Mouse (Mus musculus) limb, embryonic 10.5 days (tissue): ENCODE data around the gene Epb41l4b. TPM values are rescaled to one million over a fixed set of nuclear protein-coding genes. Genes with fewer than 3 reads are reported as not detected.

Experiments used
- DNase-seq: peaks from one replicate; pipeline ENCODE4 v3.0.0-alpha.2; 2017; ENCODE audit warnings: low spot score
- H3K27ac ChIP-seq: fragments of 300-500 bp; sonication (generic); 2 replicates; pipeline ENCODE4 v1.5.1; 2016; ENCODE audit warnings: mild to moderate bottlenecking
- H3K27me3 ChIP-seq: fragments of 300-500 bp; sonication (generic); 2 replicates; pipeline ENCODE4 v1.6.1; 2016; ENCODE audit warnings: low read depth, mild to moderate bottlenecking; ENCODE audit not compliant: poor library complexity, severe bottlenecking
- H3K36me3 ChIP-seq: fragments of 300-500 bp; sonication (generic); 2 replicates; pipeline ENCODE4 v1.6.1; 2016; ENCODE audit warnings: mild to moderate bottlenecking, moderate library complexity
- H3K4me1 ChIP-seq: fragments of 300-500 bp; sonication (generic); 2 replicates; pipeline ENCODE4 v1.6.1; 2016
- H3K4me3 ChIP-seq: fragments of 300-500 bp; sonication (generic); 2 replicates; pipeline ENCODE4 v1.5.1; 2016; ENCODE audit warnings: mild to moderate bottlenecking, moderate library complexity
- H3K9me3 ChIP-seq: fragments of 300-500 bp; sonication (generic); replicated peaks from 2 replicates; pipeline ENCODE4 v1.6.1; 2016; ENCODE audit warnings: mild to moderate bottlenecking
- WGBS: fragments of 180-500 bp; shearing (Covaris S2); methylation state at CpG from one replicate; pipeline ENCODE4 v1.1.7; 2016; 5-methylcytosine and 5-hydroxymethylcytosine counted together
- polyA plus RNA-seq: library from polyadenylated mRNA; unstranded; fragments of >200 nt; fragmentation: Nextera tagmentation; extraction: Ambion mirVana; gene quantifications from 2 replicates; pipeline ENCODE4 v1.2.1, GENCODE M21; 2016

The Epb41l4b gene
- polyA plus RNA-seq, 1 experiment from 2014 or later: 1.6 TPM

- Histone ChIP-seq H3K4me3 (no peak overlapping the region), H3K4me1 (peaks cover 24% of the 10 kb centered on the region), H3K36me3 (no peaks in the 10 kb centered on the region), H3K27me3 (peaks cover 15% of the 10 kb centered on the region), H3K27ac (no peak overlapping the region), H3K9me3 (no peaks in the 10 kb centered on the region)
- DNase-seq: no peak
- WGBS: 73% methylated on average over 7 of the region's 7 CpGs
Measured at GRCm38 (mm10) chr4:57037554-57037953, 105.7 kb downstream of the Epb41l4b start.

DNA sequence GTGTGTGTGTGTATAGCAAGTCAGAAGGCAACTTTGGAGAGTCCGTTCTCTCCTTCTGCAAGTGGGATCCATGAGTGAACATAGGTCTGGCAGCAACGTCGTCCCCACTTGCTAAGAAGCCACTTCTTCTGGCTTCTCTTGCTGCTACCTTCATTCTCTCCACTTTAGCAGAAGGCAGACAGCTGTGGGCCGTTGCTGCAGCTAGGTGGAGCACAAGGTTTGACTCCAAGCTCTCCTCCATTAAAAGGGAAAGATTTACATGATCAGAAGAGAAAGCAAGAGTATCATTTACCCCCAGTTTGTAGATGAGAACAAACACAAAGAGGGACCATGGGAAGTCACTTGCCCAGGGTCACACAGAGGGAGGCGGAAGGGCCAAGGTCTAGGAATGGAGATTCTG is 109.1 kb downstream of the Epb41l4b start:
- Histone ChIP-seq H3K4me3 (no peak overlapping the region), H3K36me3 (no peaks in the 10 kb centered on the region), H3K27me3 (peaks cover 15% of the 10 kb centered on the region), H3K27ac (no peak overlapping the region), H3K4me1 (peaks cover 7% of the 10 kb centered on the region), H3K9me3 (no peaks in the 10 kb centered on the region)
- WGBS: 82% methylated on average over 5 of the region's 5 CpGs
- DNase-seq: no peak

GRCm38 (mm10) chr4:57031440-57031839 is 111.8 kb downstream of the Epb41l4b start:
- 85% methylated on average over 4 of the region's 4 CpGs for WGBS

DNA sequence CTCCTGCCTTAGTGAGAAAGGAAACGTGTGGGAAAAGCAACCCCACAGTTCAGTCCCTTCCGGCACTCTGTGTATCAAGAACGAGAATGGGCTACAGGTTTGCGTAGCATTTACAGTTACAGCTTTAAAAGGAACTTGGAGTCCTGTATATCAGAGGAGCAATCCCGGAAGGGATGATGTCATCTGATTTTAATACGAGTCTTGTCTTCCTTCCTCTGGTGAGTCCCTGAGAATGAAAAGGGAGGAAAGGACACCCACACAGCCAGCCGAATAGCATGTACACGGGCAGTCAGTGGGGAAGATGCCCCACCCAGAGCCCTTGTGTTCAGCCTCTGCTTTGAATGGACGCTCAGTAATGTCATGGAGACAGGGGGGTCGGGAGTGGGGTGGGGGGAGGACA is 115.3 kb downstream of the Epb41l4b start:
- Histone ChIP-seq H3K4me1 (peaks cover 14% of the 10 kb centered on the region), H3K4me3 (no peak overlapping the region), H3K27ac (no peak overlapping the region), H3K36me3 (no peaks in the 10 kb centered on the region), H3K9me3 (no peaks in the 10 kb centered on the region), H3K27me3 (no peaks in the 10 kb centered on the region)
- WGBS: 84% methylated on average over 10 of the region's 10 CpGs
- DNase-seq: no peak

More at GRCm38 (mm10) chr4:57031440-57031839, 111.8 kb downstream of the Epb41l4b start:
- Histone ChIP-seq H3K4me3 (no peak overlapping the region), H3K36me3 (no peaks in the 10 kb centered on the region), H3K27me3 (no peaks in the 10 kb centered on the region), H3K4me1 (no peaks in the 10 kb centered on the region), H3K27ac (no peak overlapping the region), H3K9me3 (no peaks in the 10 kb centered on the region)
- DNase-seq: no peak

- Histone ChIP-seq H3K4me1 (peaks cover 14% of the 10 kb centered on the region), H3K27me3 (no peaks in the 10 kb centered on the region), H3K27ac (no peak overlapping the region), H3K4me3 (no peak overlapping the region), H3K9me3 (no peaks in the 10 kb centered on the region), H3K36me3 (no peaks in the 10 kb centered on the region)
- DNase-seq: no peak
- WGBS: 60% methylated on average over 3 of the region's 3 CpGs
Measured at GRCm38 (mm10) chr4:57023527-57023926, 119.7 kb downstream of the Epb41l4b start.

- H3K4me3 ChIP-seq: no peak overlapping the region
- no peaks in the 10 kb centered on the region for H3K9me3 ChIP-seq
- H3K4me1 ChIP-seq: peaks cover 19% of the 10 kb centered on the region
- H3K27ac ChIP-seq: no peak overlapping the region
- peaks cover 7% of the 10 kb centered on the region for H3K27me3 ChIP-seq
- H3K36me3 ChIP-seq: no peaks in the 10 kb centered on the region
- WGBS: 86% methylated on average over 3 of the region's 3 CpGs
- no peak for DNase-seq
Measured at GRCm38 (mm10) chr4:57021288-57021687, 121.9 kb downstream of the Epb41l4b start.

- Histone ChIP-seq H3K27ac (no peak overlapping the region), H3K36me3 (no peaks in the 10 kb centered on the region), H3K27me3 (peaks cover 16% of the 10 kb centered on the region), H3K4me1 (peaks cover 6% of the 10 kb centered on the region; the same call in 1 of the 2 replicates), H3K4me3 (no peak overlapping the region), H3K9me3 (no peaks in the 10 kb centered on the region)
- WGBS: 31% methylated on average over 5 of the region's 5 CpGs
- peak; percentile 89 for DNase-seq
Measured at GRCm38 (mm10) chr4:57017229-57017628, 126.0 kb downstream of the Epb41l4b start.

GRCm38 (mm10) chr4:57016366-57017171 is 126.7 kb downstream of the Epb41l4b start:
- H3K9me3 ChIP-seq: no peaks in the 10 kb centered on the region
- H3K4me1 ChIP-seq: peaks cover 6% of the 10 kb centered on the region; the same call in 1 of the 2 replicates
- peaks cover 17% of the 10 kb centered on the region for H3K27me3 ChIP-seq
- WGBS: 48% methylated on average over 18 of the region's 18 CpGs
- H3K27ac ChIP-seq: no peak overlapping the region
- DNase-seq: no peak
- H3K4me3 ChIP-seq: no peak overlapping the region
- H3K36me3 ChIP-seq: no peaks in the 10 kb centered on the region

DNA sequence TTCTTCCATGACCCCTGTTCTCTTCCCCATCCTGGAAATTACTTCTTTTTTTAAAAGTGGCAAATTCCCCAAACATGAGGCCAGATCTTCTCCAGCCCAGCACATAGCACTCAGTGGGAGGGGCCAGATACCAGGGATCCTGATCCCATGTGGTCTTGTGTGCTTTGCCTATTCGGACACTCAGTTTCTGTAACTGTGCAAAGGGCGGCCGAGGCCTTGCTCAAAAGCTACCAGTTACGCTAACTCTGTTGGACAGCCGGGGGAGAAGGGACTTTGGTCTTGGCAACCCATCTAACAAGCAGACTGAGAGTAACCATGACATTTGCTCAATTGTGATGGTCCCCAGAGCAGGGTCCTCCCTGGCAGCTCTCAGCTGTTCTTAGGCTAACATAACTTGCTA is 128.2 kb downstream of the Epb41l4b start:
- Histone ChIP-seq H3K36me3 (no peaks in the 10 kb centered on the region), H3K4me3 (no peak overlapping the region), H3K27ac (no peak overlapping the region), H3K9me3 (no peaks in the 10 kb centered on the region), H3K27me3 (peaks cover 23% of the 10 kb centered on the region), H3K4me1 (peaks cover 12% of the 10 kb centered on the region)
- 90% methylated on average over 5 of the region's 5 CpGs for WGBS
- DNase-seq: no peak

- Histone ChIP-seq H3K27me3 (peaks cover 23% of the 10 kb centered on the region), H3K4me1 (peaks cover 10% of the 10 kb centered on the region), H3K36me3 (no peaks in the 10 kb centered on the region), H3K27ac (no peak overlapping the region), H3K4me3 (no peak overlapping the region), H3K9me3 (no peaks in the 10 kb centered on the region)
- DNase-seq: no peak
- 72% methylated on average over 8 of the region's 8 CpGs for WGBS
Measured at GRCm38 (mm10) chr4:57011454-57012046, 131.7 kb downstream of the Epb41l4b start.

- DNase-seq: no peak
- 32% methylated on average over 6 of the region's 6 CpGs for WGBS
- Histone ChIP-seq H3K27me3 (peaks cover 17% of the 10 kb centered on the region), H3K9me3 (no peaks in the 10 kb centered on the region), H3K4me1 (peaks cover 7% of the 10 kb centered on the region), H3K4me3 (no peak overlapping the region), H3K27ac (no peak overlapping the region), H3K36me3 (no peaks in the 10 kb centered on the region)
Measured at GRCm38 (mm10) chr4:57010919-57011318, 132.3 kb downstream of the Epb41l4b start.

- H3K27me3 ChIP-seq: peaks cover 12% of the 10 kb centered on the region
- peaks cover 7% of the 10 kb centered on the region for H3K4me1 ChIP-seq
- H3K9me3 ChIP-seq: no peaks in the 10 kb centered on the region
- no peaks in the 10 kb centered on the region for H3K36me3 ChIP-seq
- H3K4me3 ChIP-seq: no peak overlapping the region
- H3K27ac ChIP-seq: no peak overlapping the region
- DNase-seq: no peak
- WGBS: 49% methylated on average over 5 of the region's 5 CpGs
Measured at GRCm38 (mm10) chr4:57010425-57010824, 132.8 kb downstream of the Epb41l4b start.

DNA sequence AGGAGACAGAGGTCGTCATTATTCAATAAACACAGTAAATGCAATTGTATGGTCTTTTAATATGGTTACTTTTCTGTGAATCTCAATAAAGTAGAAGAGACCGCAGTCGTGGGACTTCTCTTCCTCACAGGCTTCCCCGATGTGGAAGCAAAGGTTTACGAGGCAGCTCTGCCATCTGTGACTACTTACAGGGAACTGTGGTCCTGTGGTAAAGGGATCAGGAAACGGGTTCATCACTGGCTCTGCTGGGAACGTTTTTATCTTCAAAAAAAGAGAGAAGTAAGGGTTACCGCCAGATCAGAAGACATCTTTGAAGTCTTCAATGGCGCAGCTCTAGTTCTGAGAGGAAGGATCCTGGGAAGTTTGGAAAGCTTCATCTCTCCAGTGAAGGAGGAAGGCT is 135.5 kb downstream of the Epb41l4b start:
- no peaks in the 10 kb centered on the region for H3K9me3 ChIP-seq

More for the DNA sequence above, 135.5 kb downstream of the Epb41l4b start:
- no peak for DNase-seq
- Histone ChIP-seq H3K4me3 (no peak overlapping the region), H3K36me3 (no peaks in the 10 kb centered on the region), H3K4me1 (peaks cover 12% of the 10 kb centered on the region), H3K27me3 (peaks cover 16% of the 10 kb centered on the region), H3K27ac (no peak overlapping the region)
- 65% methylated on average over 9 of the region's 9 CpGs for WGBS
